Mouse (Mus musculus) lung, adult 2 months (tissue): ENCODE data around the gene Tbc1d17.

Source experiments
- CTCF ChIP-seq: fragments of 200-500 bp; IDR thresholded peaks from 2 replicates; pipeline ENCODE4 v1.5.1; 2011; ENCODE audit warnings: mild to moderate bottlenecking, low read length, control low read depth; ENCODE audit not compliant: insufficient read depth
- POLR2A ChIP-seq: fragments of 200-500 bp; IDR thresholded peaks from 2 replicates; pipeline ENCODE4 v1.6.1; 2011; ENCODE audit warnings: low read depth, mild to moderate bottlenecking, control low read depth, low read length, borderline replicate concordance; ENCODE audit errors: extremely low read depth

DNA sequence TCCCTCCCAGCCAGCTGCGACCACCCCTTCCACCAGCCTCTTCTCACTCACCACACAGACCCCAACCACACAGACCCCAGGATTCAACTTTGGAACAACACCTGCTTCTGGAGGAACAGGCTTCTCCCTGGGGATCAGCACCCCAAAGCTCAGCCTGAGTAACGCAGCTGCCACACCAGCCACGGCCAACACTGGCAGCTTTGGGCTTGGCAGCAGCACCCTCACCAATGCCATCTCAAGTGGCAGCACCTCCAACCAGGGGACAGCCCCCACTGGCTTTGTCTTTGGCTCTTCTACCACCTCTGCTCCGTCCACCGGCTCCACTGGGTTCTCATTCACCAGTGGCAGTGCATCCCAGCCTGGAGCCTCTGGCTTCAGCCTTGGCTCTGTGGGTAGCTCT, 20.2 kb downstream of the Tbc1d17 start:
- no peak for TF ChIP-seq CTCF
- TF ChIP-seq POLR2A: no peak
